ENCODE assay signal across 8 mouse cellular contexts in the genomic region with DNA sequence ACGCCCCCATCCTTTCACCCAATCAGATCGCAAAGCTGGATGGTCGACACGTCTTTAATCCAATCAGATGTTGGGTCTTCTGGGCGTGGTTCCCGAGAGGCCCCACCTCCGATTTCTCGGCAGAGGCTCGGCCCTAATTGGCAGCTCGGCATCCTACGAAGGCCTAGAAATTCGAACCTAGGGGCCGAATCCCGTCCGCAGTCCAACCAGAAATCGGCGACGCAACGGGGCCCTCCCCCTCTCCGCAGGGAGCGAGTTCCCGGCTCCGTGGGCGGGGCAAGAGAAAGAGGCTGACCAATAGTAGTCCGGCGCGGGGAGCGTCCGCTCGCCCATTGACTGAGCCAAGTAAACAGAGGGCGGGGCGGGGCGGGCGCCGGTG. TPM values are rescaled to one million over a fixed set of nuclear protein-coding genes. Genes with fewer than 3 reads are reported as not detected.
A peak's percentile ranks its signal among the peaks of the same experiment; 100 is the strongest.
DNase-seq lines count a peak whose midpoint lies in the region; ATAC-seq lines count a peak whose summit lies in the region.

Grk6 (plus strand) TSS at position 136 of the 379 bp plus-strand sequence.

- peaks cover 13% of the 10 kb centered on the region for H3K36me3 ChIP-seq in intestine, embryonic 14.5 days (ENCODE audit: control insufficient read depth, insufficient read depth, low read length)

- peak; percentile 95 to 97 for DNase-seq in adrenal gland, adult 18-20 months (ENCODE audit: low spot score in 2 of 2)
- peak; percentile 100 for DNase-seq in embryo, embryonic 11 days
- DNase-seq in gastrocnemius, postnatal 25 days, result peak; percentile 100
- DNase-seq in intestine, embryonic 14.5 days (ENCODE audit: low spot score), result peak; percentile 99
- DNase-seq in left cerebral cortex, postnatal 14 days (ENCODE audit: low spot score in 2 of 2), result peak; percentile 99 to 100
- peak; percentile 99 for DNase-seq in mesoderm, embryonic 11.5 days (ENCODE audit: low read depth, low spot score)
- DNase-seq in right cerebral cortex, postnatal 36 days (ENCODE audit: low spot score in 2 of 2), result peak; percentile 99 to 100
- DNase-seq in yolk sac, embryonic 10.5 days (ENCODE audit: low spot score), result peak; percentile 99

- peak within 1 kb of the TSS; percentile 95 for H3K27ac ChIP-seq in intestine, embryonic 14.5 days (ENCODE audit: low read depth)

- 0% methylated on average over 30 of the region's 35 CpGs for WGBS in intestine, embryonic 14.5 days

- H3K27me3 ChIP-seq in intestine, embryonic 14.5 days (replicated peaks; ENCODE audit: control insufficient read depth, insufficient read depth, low read length), result no peaks in the 10 kb centered on the region

- ATAC-seq in intestine, embryonic 14.5 days (replicated peaks; ENCODE audit: low FRiP score, low TSS enrichment, low read depth), result peak; percentile 96

- intact Hi-C loops in left cerebral cortex, postnatal 14 days (cut with DNase I), result no loop called here

- H3K4me2 ChIP-seq in intestine, embryonic 14.5 days (ENCODE audit: low read length), result peak within 1 kb of the TSS; percentile 94

- peak within 1 kb of the TSS; percentile 96 for H3K9ac ChIP-seq in intestine, embryonic 14.5 days (ENCODE audit: low read length)

- peak within 1 kb of the TSS; percentile 87 for H3K4me3 ChIP-seq in intestine, embryonic 14.5 days (ENCODE audit: low read depth, low read length)

- H3K4me1 ChIP-seq in intestine, embryonic 14.5 days (replicated peaks; ENCODE audit: control insufficient read depth, insufficient read depth, low read length), result peaks cover 26% of the 10 kb centered on the region

- H3K9me3 ChIP-seq in intestine, embryonic 14.5 days (ENCODE audit: control insufficient read depth, low read length), result no peaks in the 10 kb centered on the region

RNA-seq across cellular contexts. Expression of gene Grk6, which starts in this region (rescaled TPM):
- total RNA-seq in adrenal gland, adult 18-20 months (2021), result 10 to 100 TPM; 27.1 to 33.1 TPM
- total RNA-seq in gastrocnemius, postnatal 25 days (2021), result 10 to 100 TPM in 1 of 2 experiments, 1 to 10 TPM in 1; 9.3 to 10.2 TPM
- 43.4 and 55.1 TPM in 2 replicates for polyA plus RNA-seq in intestine, embryonic 14.5 days (2014; fragmentation: Nextera tagmentation; extraction: Ambion mirVana)
- total RNA-seq in left cerebral cortex, postnatal 14 days (2021), result 10 to 100 TPM; 67.5 to 67.8 TPM

Comparison
In these comparisons a context has a peak if more than half of its experiments do, and no peak if none do; other contexts are left out.
1. Peak in every context shown above with its lines: DNase-seq, ATAC-seq, H3K4me3 ChIP-seq and H3K27ac ChIP-seq.